Mouse (Mus musculus) testis, adult 2 months (tissue): ENCODE data around the gene Rgsl1. TPM values are rescaled to one million over a fixed set of nuclear protein-coding genes. Genes with fewer than 3 reads are reported as not detected.

Source experiments
- H3K27ac ChIP-seq: fragments of 200-500 bp; 2 replicates; pipeline ENCODE4 v1.5.1; 2012; ENCODE audit warnings: low read depth, low read length; ENCODE audit not compliant: control insufficient read depth, insufficient read depth
- H3K27me3 ChIP-seq: fragments of 200-500 bp; 2 replicates; pipeline ENCODE4 v1.6.1; 2012; ENCODE audit warnings: mild to moderate bottlenecking, low read length, moderate library complexity; ENCODE audit not compliant: control insufficient read depth, insufficient read depth
- H3K36me3 ChIP-seq: fragments of 200-500 bp; 2 replicates; pipeline ENCODE4 v1.6.1; 2012; ENCODE audit warnings: mild to moderate bottlenecking, low read length; ENCODE audit not compliant: control insufficient read depth, insufficient read depth
- H3K4me1 ChIP-seq: fragments of 200-500 bp; 2 replicates; pipeline ENCODE4 v1.6.1; 2012; ENCODE audit warnings: low read length; ENCODE audit not compliant: control insufficient read depth, insufficient read depth
- H3K4me3 ChIP-seq: fragments of 200-500 bp; 2 replicates; pipeline ENCODE4 v1.5.1; 2012; ENCODE audit warnings: low read depth, mild to moderate bottlenecking, low read length, moderate library complexity, mixed read lengths; ENCODE audit not compliant: control insufficient read depth
- CTCF ChIP-seq: fragments of 200-500 bp; IDR thresholded peaks from 2 replicates; pipeline ENCODE4 v1.5.1; 2012; ENCODE audit warnings: low read depth, mild to moderate bottlenecking, inconsistent platforms, low read length, moderate library complexity; ENCODE audit not compliant: control insufficient read depth, insufficient read depth, insufficient replicate concordance
- POLR2A ChIP-seq: fragments of 200-500 bp; IDR thresholded peaks from 2 replicates; pipeline ENCODE4 v1.6.1; 2012; ENCODE audit warnings: low read depth, mild to moderate bottlenecking, inconsistent platforms, low read length, moderate library complexity; ENCODE audit not compliant: control insufficient read depth
- polyA plus RNA-seq: library from polyadenylated mRNA; depleted of rRNA; stranded (reverse); fragments of >200 nt; gene quantifications from 2 replicates; pipeline ENCODE4 v1.2.3, GENCODE M21; 2012

Gene Rgsl1
- polyA plus RNA-seq, 1 experiment = 22.6 TPM

DNA sequence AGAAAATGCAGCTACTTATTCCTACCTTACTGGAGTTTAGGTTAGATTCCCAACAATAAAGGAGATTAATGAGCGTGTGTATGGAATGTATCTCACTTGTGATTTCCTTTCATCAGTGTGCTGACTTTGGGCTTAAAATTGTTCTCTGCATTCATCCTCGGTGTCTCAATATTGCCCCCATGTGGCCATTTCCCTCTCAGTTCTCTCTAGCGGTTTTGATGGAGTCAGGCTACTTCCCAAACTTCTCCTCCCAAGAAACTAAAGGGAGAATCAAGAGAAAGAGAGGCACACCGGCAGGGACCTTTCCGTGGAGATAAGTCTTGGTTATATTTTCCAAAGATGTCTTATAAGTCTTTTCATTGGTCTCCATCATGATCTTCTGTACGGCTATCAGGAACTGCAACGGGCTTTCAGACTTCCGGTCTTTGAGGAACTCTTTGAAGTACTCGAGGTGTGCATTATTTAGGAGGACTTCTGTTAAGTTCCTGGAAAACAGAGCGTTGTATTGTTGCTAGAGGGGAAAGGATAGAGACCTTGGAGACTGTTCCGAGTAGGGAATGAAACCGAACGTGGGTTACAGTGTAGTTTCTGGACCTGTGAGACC lies 36.5 kb downstream of the Rgsl1 start:
- Histone ChIP-seq H3K27me3 (no peaks in the 10 kb centered on the region), H3K36me3 (no peaks in the 10 kb centered on the region), H3K4me3 (peak overlapping the region; percentile 55), H3K4me1 (peaks cover 2% of the 10 kb centered on the region), H3K27ac (no peak overlapping the region)
- TF ChIP-seq POLR2A = no peak
- peak; percentile 8; the same call in 1 of the 2 replicates for TF ChIP-seq CTCF

DNA sequence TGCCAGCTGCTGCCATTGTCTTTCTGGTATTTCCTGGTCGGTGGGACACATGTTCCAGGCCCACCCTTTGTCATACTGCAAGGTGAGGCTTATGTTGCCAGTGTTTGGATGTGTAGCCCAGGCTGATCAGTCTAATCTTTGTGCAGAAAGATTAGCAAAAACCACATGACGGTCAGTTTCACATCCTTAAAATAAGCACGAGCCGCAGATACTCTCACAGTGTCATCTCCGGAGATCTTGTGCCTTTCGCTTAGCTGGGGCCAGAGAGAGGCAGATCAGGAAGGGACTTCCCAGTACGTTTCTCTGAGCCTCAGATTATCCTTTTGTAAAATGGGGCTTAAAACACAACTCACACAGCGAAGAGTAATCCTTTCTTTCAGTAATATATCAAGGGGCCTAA lies 40.4 kb downstream of the Rgsl1 start:
- TF ChIP-seq CTCF (no peak), POLR2A (no peak)
- no peaks in the 10 kb centered on the region for H3K27me3 ChIP-seq
- peaks cover 2% of the 10 kb centered on the region for H3K4me1 ChIP-seq
- H3K27ac ChIP-seq = peak overlapping the region; percentile 61
- no peak overlapping the region for H3K4me3 ChIP-seq
- no peaks in the 10 kb centered on the region for H3K36me3 ChIP-seq

- Histone ChIP-seq H3K4me1 (no peaks in the 10 kb centered on the region), H3K36me3 (no peaks in the 10 kb centered on the region), H3K27me3 (no peaks in the 10 kb centered on the region), H3K4me3 (no peak overlapping the region), H3K27ac (peak overlapping the region; percentile 61)
- TF ChIP-seq CTCF (no peak), POLR2A (no peak)
Measured at GRCm38 (mm10) chr1:153802691-153803090, 41.3 kb downstream of the Rgsl1 start.

DNA sequence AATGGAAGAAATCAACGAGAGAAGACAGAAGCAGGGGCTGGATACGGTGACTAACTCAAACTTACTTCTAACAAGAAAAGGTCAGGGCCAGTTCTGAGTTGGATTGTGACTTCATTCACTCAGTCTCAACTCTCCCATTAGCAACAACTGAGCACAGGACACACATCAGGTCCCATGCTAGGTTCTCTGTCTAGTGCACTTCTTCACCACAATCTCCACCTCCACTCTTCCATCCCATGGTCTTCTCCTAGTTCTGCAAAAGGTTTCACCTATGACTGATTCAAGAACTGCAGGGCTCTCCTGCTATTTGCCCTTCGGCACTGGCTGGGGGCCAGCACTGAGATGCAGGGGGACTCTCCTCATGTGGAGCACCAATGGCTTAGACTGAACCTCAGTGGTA lies 49.7 kb downstream of the Rgsl1 start:
- no peaks in the 10 kb centered on the region for H3K36me3 ChIP-seq
- TF ChIP-seq CTCF (no peak), POLR2A (no peak)
- no peaks in the 10 kb centered on the region for H3K4me1 ChIP-seq
- H3K4me3 ChIP-seq = no peak overlapping the region
- H3K27me3 ChIP-seq = no peaks in the 10 kb centered on the region
- H3K27ac ChIP-seq = no peak overlapping the region

DNA sequence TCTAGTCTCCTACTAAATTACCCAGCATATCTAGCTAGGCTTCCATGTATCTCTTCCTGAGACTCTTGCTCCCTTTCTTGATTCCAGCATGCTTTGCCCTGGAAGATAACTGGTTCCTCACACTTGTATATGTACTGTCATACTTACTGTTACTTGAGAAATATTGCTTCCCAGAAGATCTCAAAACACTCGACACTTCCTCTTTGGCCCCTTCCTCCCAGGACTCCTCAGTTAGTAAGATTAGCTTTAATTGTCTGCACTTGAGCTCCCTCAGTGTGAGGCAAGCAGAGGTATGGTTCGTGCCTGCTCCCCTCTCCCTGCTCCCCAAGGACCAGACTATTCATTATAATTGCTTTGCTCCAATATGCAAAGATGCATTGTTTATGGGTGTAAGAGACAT lies 53.2 kb downstream of the Rgsl1 start:
- no peak for TF ChIP-seq CTCF
- TF ChIP-seq POLR2A = no peak
- H3K27me3 ChIP-seq = no peaks in the 10 kb centered on the region
- no peak overlapping the region for H3K4me3 ChIP-seq
- no peak overlapping the region for H3K27ac ChIP-seq
- no peaks in the 10 kb centered on the region for H3K36me3 ChIP-seq
- H3K4me1 ChIP-seq = no peaks in the 10 kb centered on the region

DNA sequence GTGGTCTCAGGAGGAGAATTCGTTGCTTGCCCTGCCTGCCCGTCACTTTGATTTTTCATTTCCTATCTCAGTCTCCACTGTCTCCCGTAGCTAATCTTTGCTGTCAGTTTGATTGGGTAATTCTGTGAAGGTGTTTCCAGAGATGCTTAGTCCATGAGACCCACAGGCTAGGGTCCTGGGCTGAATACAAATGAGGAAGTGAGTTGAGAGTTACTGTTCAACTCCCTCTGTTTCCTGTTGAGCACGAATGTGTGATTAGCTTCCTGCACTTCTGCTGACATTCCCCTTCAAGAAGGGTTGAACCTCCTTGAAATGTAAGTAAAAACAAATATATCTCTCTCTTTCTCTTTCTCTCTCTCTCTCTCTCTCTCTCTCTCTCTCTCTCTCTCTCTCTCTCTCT lies 58.3 kb downstream of the Rgsl1 start:
- no peak for TF ChIP-seq CTCF
- no peak for TF ChIP-seq POLR2A
- Histone ChIP-seq H3K27ac (no peak overlapping the region), H3K4me3 (no peak overlapping the region)

DNA sequence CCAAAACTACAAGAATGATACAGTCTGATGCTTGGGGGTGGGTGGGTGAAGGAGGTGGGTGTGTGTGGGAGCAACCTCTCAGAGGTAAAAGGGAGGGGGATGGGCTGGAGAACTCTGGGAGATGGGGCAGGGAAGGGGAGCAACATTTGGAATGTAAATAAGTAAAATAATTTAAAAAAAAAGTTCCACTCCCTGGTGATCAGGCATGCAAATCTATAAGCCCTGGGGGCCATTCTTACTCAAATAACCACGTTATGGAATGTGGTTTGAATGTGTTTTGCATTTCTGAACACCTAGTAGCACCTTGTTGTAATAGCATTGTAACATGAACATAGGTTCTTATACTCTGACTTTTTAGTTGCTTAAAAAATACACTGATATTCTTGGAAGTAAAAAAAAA lies 60.6 kb downstream of the Rgsl1 start:
- Histone ChIP-seq H3K4me3 (no peak overlapping the region), H3K27ac (no peak overlapping the region), H3K27me3 (no peaks in the 10 kb centered on the region), H3K36me3 (no peaks in the 10 kb centered on the region), H3K4me1 (peaks cover 3% of the 10 kb centered on the region)
- TF ChIP-seq CTCF (no peak), POLR2A (no peak)

More for the DNA sequence above, 58.3 kb downstream of the Rgsl1 start:
- H3K4me1 ChIP-seq = no peaks in the 10 kb centered on the region
- H3K36me3 ChIP-seq = no peaks in the 10 kb centered on the region
- H3K27me3 ChIP-seq = no peaks in the 10 kb centered on the region
